Mouse (Mus musculus): ENCODE data around the gene Abcb4. TPM values are rescaled to one million over a fixed set of nuclear protein-coding genes. Genes with fewer than 3 reads are reported as not detected.
"Not testable (repeated sequence)": the region's sequence is repeated elsewhere in the genome, so short reads cannot be mapped to it uniquely, and the experiment has no call there.

The Abcb4 gene
- polyA plus RNA-seq, 1 experiment from 2014 or later: 0.25 TPM

GRCm38 (mm10) chr5:8987925-8988324 is 94.4 kb downstream of the Abcb4 start:
- no peak for ATAC-seq (ENCODE audit: borderline replicate concordance, extremely low read depth, low FRiP score, low TSS enrichment)
- WGBS: 93% methylated on average over 5 of the region's 5 CpGs
- Histone ChIP-seq H3K27me3 (no peaks in the 10 kb centered on the region), H3K27ac (no peak overlapping the region), H3K9me3 (no peaks in the 10 kb centered on the region), H3K4me1 (no peaks in the 10 kb centered on the region), H3K4me3 (no peak overlapping the region), H3K4me2 (no peak overlapping the region), H3K36me3 (peaks cover 26% of the 10 kb centered on the region), H3K9ac (no peak overlapping the region)

- Histone ChIP-seq H3K4me2 (no peak overlapping the region), H3K9me3 (no peaks in the 10 kb centered on the region), H3K36me3 (peaks cover 19% of the 10 kb centered on the region), H3K4me3 (no peak overlapping the region), H3K4me1 (0 out of 2 replicates have a peak, but pooled peaks cover 4% of the 10 kb centered on the region), H3K9ac (no peak overlapping the region), H3K27ac (no peak overlapping the region), H3K27me3 (no peaks in the 10 kb centered on the region)
- no peak for ATAC-seq (ENCODE audit: borderline replicate concordance, extremely low read depth, low FRiP score, low TSS enrichment)
- 79% methylated on average over 13 of the region's 13 CpGs for whole genome bisulfite sequencing
These were observed 97.0 kb downstream of the Abcb4 start for GRCm38 (mm10) chr5:8990526-8990925.

- no peak for ATAC-seq (ENCODE audit: borderline replicate concordance, extremely low read depth, low FRiP score, low TSS enrichment)
- Histone ChIP-seq H3K27me3 (no peaks in the 10 kb centered on the region), H3K4me3 (no peak overlapping the region), H3K4me2 (no peak overlapping the region), H3K36me3 (peaks cover 16% of the 10 kb centered on the region), H3K27ac (no peak overlapping the region), H3K9me3 (no peaks in the 10 kb centered on the region), H3K4me1 (peaks cover 9% of the 10 kb centered on the region; the same call in 1 of the 2 replicates), H3K9ac (no peak overlapping the region)
- WGBS: 82% methylated on average over 16 of the region's 16 CpGs
These were observed 98.1 kb downstream of the Abcb4 start for GRCm38 (mm10) chr5:8991626-8992025.

GRCm38 (mm10) chr5:8995966-8996685 is 102.6 kb downstream of the Abcb4 start:
- Histone ChIP-seq H3K9me3 (no peaks in the 10 kb centered on the region), H3K4me3 (peak overlapping the region; percentile 80), H3K4me1 (peaks cover 12% of the 10 kb centered on the region; the same call in 1 of the 2 replicates), H3K27ac (peak overlapping the region; percentile 65), H3K4me2 (peak overlapping the region; percentile 76), H3K27me3 (no peaks in the 10 kb centered on the region), H3K36me3 (peaks cover 3% of the 10 kb centered on the region; the same call in 1 of the 2 replicates), H3K9ac (peak overlapping the region; percentile 75)
- WGBS: 15% methylated on average over 13 of the region's 13 CpGs
- ATAC-seq (ENCODE audit: borderline replicate concordance, extremely low read depth, low FRiP score, low TSS enrichment): no peak

DNA sequence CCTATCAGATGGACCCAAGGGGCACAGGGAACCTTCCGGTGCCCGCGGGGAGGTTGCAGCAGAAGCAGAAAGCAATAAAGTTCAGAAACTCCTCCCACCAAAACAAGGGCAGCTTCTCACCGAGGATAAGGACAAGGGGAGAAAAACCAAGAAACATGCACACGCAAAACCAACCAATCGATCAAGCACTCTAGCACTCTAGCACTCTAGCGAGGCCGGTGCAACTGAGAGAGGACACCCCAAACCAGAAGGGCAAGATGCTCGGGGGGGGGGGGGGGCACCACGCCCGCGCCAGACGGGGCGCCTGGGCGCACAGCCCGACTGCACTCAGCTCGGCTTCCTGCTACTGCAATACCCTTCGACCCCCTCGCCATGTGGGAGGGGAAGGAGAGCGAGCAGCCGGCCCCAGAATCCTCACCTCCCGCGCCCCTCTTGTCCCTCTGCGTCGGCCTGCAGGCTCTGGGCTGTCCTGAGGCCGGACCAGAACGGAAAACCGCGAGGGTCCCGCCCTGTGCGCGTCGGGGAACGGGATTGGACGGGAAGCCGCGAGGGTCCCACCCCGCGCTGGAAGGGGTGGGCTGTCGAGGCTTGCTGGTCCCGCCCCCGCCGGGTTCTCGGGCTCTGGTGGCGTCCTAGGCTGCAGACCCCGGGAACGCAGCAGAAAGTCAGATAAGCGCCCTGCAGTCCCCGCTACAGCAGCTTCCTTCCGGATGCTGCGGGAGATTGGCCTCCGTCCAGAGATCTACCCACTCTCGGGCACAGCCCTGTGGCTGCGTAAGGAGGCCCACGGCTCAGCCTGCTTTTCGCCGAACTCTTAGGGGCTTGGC is 103.4 kb downstream of the Abcb4 start, which contains the start of gene Crot:
Gene Crot, minus strand, starts transcription at position 639 of the 827 bp plus-strand sequence.
- H3K27me3 ChIP-seq: no peaks in the 10 kb centered on the region
- H3K36me3 ChIP-seq: no peaks in the 10 kb centered on the region
- H3K4me1 ChIP-seq: peaks cover 12% of the 10 kb centered on the region; the same call in 1 of the 2 replicates
- H3K9me3 ChIP-seq: no peaks in the 10 kb centered on the region
- H3K9ac ChIP-seq: peak within 1 kb of the TSS; percentile 75
- H3K4me3 ChIP-seq: peak within 1 kb of the TSS; percentile 80
- WGBS: under 1% methylated on average over 53 of the region's 57 CpGs
- peak within 1 kb of the TSS; percentile 65 for H3K27ac ChIP-seq
- ATAC-seq (ENCODE audit: borderline replicate concordance, extremely low read depth, low FRiP score, low TSS enrichment): peak; percentile 100
- H3K4me2 ChIP-seq: peak within 1 kb of the TSS; percentile 76

GRCm38 (mm10) chr5:8997513-8997895 is 104.0 kb downstream of the Abcb4 start:
- H3K9me3 ChIP-seq: no peaks in the 10 kb centered on the region
- H3K4me2 ChIP-seq: peak overlapping the region; percentile 76
- 4% methylated on average over 8 of the region's 8 CpGs for WGBS
- no peaks in the 10 kb centered on the region for H3K36me3 ChIP-seq
- H3K4me1 ChIP-seq: peaks cover 12% of the 10 kb centered on the region; the same call in 1 of the 2 replicates
- H3K9ac ChIP-seq: peak overlapping the region; percentile 58
- peak overlapping the region; percentile 80 for H3K4me3 ChIP-seq
- peak; percentile 19; the same call in 1 of the 2 replicates for ATAC-seq (ENCODE audit: borderline replicate concordance, extremely low read depth, low FRiP score, low TSS enrichment)
- peak overlapping the region; percentile 65 for H3K27ac ChIP-seq
- no peaks in the 10 kb centered on the region for H3K27me3 ChIP-seq

DNA sequence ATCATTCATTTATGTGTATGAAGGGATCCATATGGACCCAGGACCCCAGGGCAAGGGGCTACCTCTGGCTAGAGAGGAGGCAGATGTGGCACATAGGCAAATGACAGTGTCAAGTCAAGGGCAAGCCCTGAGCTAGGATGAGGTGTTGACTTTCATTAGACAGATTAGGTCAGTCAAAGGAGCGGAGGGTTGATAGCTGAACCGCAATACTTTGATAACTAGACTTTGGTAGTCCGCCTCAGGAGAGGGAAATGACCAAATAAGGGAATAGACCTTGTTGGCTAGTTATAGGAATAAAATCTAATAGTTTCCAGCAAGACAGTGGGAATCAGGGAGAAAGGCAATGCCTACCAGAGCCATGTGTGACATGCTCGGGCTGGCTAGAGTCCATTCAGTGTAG is 105.6 kb downstream of the Abcb4 start:
- ATAC-seq (ENCODE audit: borderline replicate concordance, extremely low read depth, low FRiP score, low TSS enrichment): no peak
- no peaks in the 10 kb centered on the region for H3K9me3 ChIP-seq
- H3K4me3 ChIP-seq: no peak overlapping the region
- H3K4me1 ChIP-seq: peaks cover 12% of the 10 kb centered on the region; the same call in 1 of the 2 replicates
- WGBS: 64% methylated on average over 4 of the region's 4 CpGs
- H3K4me2 ChIP-seq: no peak overlapping the region
- no peaks in the 10 kb centered on the region for H3K27me3 ChIP-seq
- H3K9ac ChIP-seq: no peak overlapping the region
- no peaks in the 10 kb centered on the region for H3K36me3 ChIP-seq
- no peak overlapping the region for H3K27ac ChIP-seq

DNA sequence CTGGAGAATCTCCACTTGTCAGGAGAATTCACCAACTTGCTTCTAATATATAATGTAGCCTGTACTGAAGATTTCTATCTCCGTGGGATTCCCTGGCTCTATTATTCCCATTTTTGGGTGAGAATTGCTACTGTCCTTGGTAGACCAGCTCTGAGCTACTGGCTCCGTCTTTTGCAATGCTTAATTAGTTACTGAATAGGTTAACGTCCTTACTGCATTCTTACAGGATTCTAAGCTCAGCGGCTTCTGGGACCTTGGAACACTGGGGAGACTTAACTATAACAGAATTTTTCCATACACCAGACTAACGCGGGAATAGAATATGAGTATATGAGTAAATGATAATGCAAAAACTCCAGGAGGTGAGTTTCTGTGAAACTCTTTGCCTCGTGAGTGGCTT is 106.5 kb downstream of the Abcb4 start:
- H3K27me3 ChIP-seq; H3K27ac ChIP-seq; H3K4me2 ChIP-seq; H3K36me3 ChIP-seq; H3K9me3 ChIP-seq; H3K4me3 ChIP-seq; ATAC-seq (ENCODE audit: borderline replicate concordance, extremely low read depth, low FRiP score, low TSS enrichment); H3K9ac ChIP-seq: not testable (repeated sequence)
- 46% methylated on average over 7 of the region's 7 CpGs for WGBS
- H3K4me1 ChIP-seq: peaks cover 12% of the 10 kb centered on the region; the same call in 1 of the 2 replicates

DNA sequence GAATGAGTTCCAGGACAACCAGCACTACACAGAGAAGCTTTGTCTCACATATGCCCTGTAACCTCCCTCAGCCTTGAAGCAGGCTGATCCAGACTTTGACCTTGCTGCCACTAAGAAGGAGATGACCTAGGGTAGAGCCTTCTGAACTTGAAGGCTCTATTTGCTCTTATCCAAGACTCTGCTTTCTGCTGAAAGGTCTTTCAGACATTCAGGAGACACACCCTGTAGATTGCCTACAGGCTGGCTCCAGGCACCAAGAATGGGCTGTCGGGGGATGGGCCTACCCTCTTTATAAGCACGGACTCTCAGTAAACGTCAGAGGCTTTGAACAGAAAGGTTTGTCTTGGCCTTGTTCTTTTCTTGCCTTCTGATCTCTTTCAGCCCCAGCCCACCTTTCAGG is 113.1 kb downstream of the Abcb4 start:
- not testable (repeated sequence) for H3K9me3 ChIP-seq; ATAC-seq (ENCODE audit: borderline replicate concordance, extremely low read depth, low FRiP score, low TSS enrichment); H3K4me3 ChIP-seq; H3K36me3 ChIP-seq; H3K4me2 ChIP-seq; H3K27me3 ChIP-seq; H3K9ac ChIP-seq; H3K27ac ChIP-seq; H3K4me1 ChIP-seq
- 54% methylated on average over 3 of the region's 3 CpGs for WGBS

Other genes with a start within 250 kb of the Abcb4 start
- gene Abcb1a, start 233.6 kb upstream of the Abcb4 start, polyA plus RNA-seq (2015; fragmentation: Nextera tagmentation; extraction: Ambion mirVana): 1.5 and 1.6 TPM in 2 replicates
- gene Abcb1b, start 95.6 kb upstream of the Abcb4 start, polyA plus RNA-seq (2015; fragmentation: Nextera tagmentation; extraction: Ambion mirVana): 1.4 and 1.6 TPM in 2 replicates
- 30.3 and 30.9 TPM in 2 replicates for gene Crot, start 103.6 kb downstream of the Abcb4 start, polyA plus RNA-seq (2015; fragmentation: Nextera tagmentation; extraction: Ambion mirVana)
- 42.4 and 49.9 TPM in 2 replicates for gene Tmem243, start 207.0 kb downstream of the Abcb4 start, polyA plus RNA-seq (2015; fragmentation: Nextera tagmentation; extraction: Ambion mirVana)